Mouse (Mus musculus) thymus, postnatal 36 days (tissue): ENCODE results near the gene Irs2.
A peak's percentile ranks its signal among the peaks of the same experiment; 100 is the strongest.

Experiments used
- DNase-seq, 2 experiments: peaks; one replicate each; pipeline ENCODE4 v3.0.0; 2022; ENCODE audit warnings: mixed read lengths in 2 of 2

Gene Irs2

GRCm38 (mm10) chr8:11008379-11008775 is at the start of gene Irs2:
TSS of gene Irs2 (minus strand) at chr8:11008458.
- DNase-seq: no peak

GRCm38 (mm10) chr8:11056665-11057064 is 48.4 kb upstream of the Irs2 start:
- no peak for DNase-seq

GRCm38 (mm10) chr8:11056175-11056563 is 47.9 kb upstream of the Irs2 start:
- no peak for DNase-seq

- no peak for DNase-seq
Measured at GRCm38 (mm10) chr8:11055557-11056174, 47.4 kb upstream of the Irs2 start.

GRCm38 (mm10) chr8:11049835-11050234 is 41.6 kb upstream of the Irs2 start:
- DNase-seq: no peak

- DNase-seq: no peak
Measured at GRCm38 (mm10) chr8:11047812-11048211, 39.6 kb upstream of the Irs2 start.

GRCm38 (mm10) chr8:11044660-11045059 is 36.4 kb upstream of the Irs2 start:
- DNase-seq: no peak

GRCm38 (mm10) chr8:11043591-11043990 is 35.3 kb upstream of the Irs2 start:
- no peak for DNase-seq

GRCm38 (mm10) chr8:11042872-11043587 is 34.8 kb upstream of the Irs2 start:
- DNase-seq: no peak

- DNase-seq: no peak
Measured at GRCm38 (mm10) chr8:11040088-11040487, 31.8 kb upstream of the Irs2 start.

- no peak for DNase-seq
Measured at GRCm38 (mm10) chr8:11038788-11039187, 30.5 kb upstream of the Irs2 start.

- no peak for DNase-seq
Measured at GRCm38 (mm10) chr8:11038367-11038766, 30.1 kb upstream of the Irs2 start.

- no peak for DNase-seq
Measured at GRCm38 (mm10) chr8:11036790-11037189, 28.5 kb upstream of the Irs2 start.

- no peak for DNase-seq
Measured at GRCm38 (mm10) chr8:11035628-11036416, 27.6 kb upstream of the Irs2 start.

GRCm38 (mm10) chr8:11024871-11025270 is 16.6 kb upstream of the Irs2 start:
- no peak for DNase-seq

- no peak for DNase-seq
Measured at GRCm38 (mm10) chr8:11020949-11021572, 12.8 kb upstream of the Irs2 start.

- DNase-seq: no peak
Measured at GRCm38 (mm10) chr8:11015622-11016021, 7.4 kb upstream of the Irs2 start.

- peak; percentile 64 to 71 for DNase-seq
Measured at GRCm38 (mm10) chr8:11013258-11013657, 5.0 kb upstream of the Irs2 start.

- no peak for DNase-seq
Measured at GRCm38 (mm10) chr8:11011787-11012485, 3.7 kb upstream of the Irs2 start.

- no peak for DNase-seq
Measured at GRCm38 (mm10) chr8:11010913-11011605, 2.8 kb upstream of the Irs2 start.

GRCm38 (mm10) chr8:11010398-11010797 is 2.1 kb upstream of the Irs2 start:
- no peak for DNase-seq
